Mouse (Mus musculus): Measurements from ENCODE around the gene Dynlt1b. TPM values are rescaled to one million over a fixed set of nuclear protein-coding genes. Genes with fewer than 3 reads are reported as not detected.

Gene Dynlt1b
- polyA plus RNA-seq, 1 experiment from 2014 or later: 1,046 TPM

Other genes starting within 250 kb of the Dynlt1b start
- gene Tmem181a, start 173.3 kb upstream of the Dynlt1b start, polyA plus RNA-seq (2015; fragmentation: Nextera tagmentation; extraction: Ambion mirVana): 60.2 and 62.0 TPM in 2 replicates
- 47.9 and 51.4 TPM in 2 replicates for gene Dynlt1a, start 112.6 kb upstream of the Dynlt1b start, polyA plus RNA-seq (2015; fragmentation: Nextera tagmentation; extraction: Ambion mirVana)
- 43.5 and 53.9 TPM in 2 replicates for gene Dynlt1c, start 171.6 kb downstream of the Dynlt1b start, polyA plus RNA-seq (2015; fragmentation: Nextera tagmentation; extraction: Ambion mirVana)
- 217 and 229 TPM in 2 replicates for gene Dynlt1f, start 225.8 kb downstream of the Dynlt1b start, polyA plus RNA-seq (2015; fragmentation: Nextera tagmentation; extraction: Ambion mirVana)
- 1.2 and 1.5 TPM in 2 replicates for gene Sytl3, start 229.0 kb downstream of the Dynlt1b start, polyA plus RNA-seq (2015; fragmentation: Nextera tagmentation; extraction: Ambion mirVana)